ENCODE assay signal across 23 mouse cellular contexts in the genomic region with DNA sequence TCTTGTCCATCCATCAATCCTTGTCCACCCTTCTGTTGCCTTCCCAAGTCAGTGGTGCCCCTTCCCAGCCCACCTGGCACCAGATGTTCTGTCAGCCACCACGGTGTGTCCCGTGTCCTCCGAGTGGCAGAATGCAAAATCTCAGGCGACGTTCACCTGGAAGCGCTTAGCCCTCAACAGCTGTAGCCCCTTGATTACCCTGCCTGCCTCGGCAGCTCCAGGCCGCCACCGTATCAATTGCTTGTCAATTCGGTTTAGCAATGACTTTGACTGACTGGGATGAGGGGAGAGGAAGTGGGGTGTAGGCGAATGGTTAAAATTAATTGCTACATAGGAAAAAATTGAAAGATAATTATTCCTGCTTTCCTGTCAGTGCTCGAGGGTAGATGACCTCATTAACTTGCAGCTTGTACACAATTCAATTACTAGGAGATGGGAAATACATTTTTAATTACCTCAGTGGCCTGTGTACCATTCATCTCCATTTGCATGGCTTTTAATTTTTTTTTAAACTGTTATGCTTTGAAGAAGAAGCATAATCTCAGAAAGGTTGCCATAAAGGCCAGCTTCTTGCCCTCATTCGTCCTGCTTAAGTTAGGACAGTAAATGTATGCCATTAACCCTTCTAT.
A peak's percentile ranks its signal among the peaks of the same experiment; 100 is the strongest.
DNase-seq lines count a peak whose midpoint lies in the region; ATAC-seq and TF ChIP-seq lines count a peak whose summit lies in the region.
"Had no signal": no experiment of that assay in that cellular context is flagged by ENCODE, and none has a peak within 500 bp of the region (broad histone marks: within the 10 kb centered on the region; RNA-seq: fewer than 3 reads in every experiment).

No protein-coding gene starts in this region.

- H3K27me3 ChIP-seq in embryonic facial prominence, embryonic 10.5 days (replicated peaks; ENCODE audit: low read depth, poor library complexity, severe bottlenecking): peaks cover 15% of the 10 kb centered on the region
- no peaks in the 10 kb centered on the region for H3K27me3 ChIP-seq in hindbrain, embryonic 16.5 days (replicated peaks; ENCODE audit: control insufficient read depth, insufficient read depth, low read length)
- no peaks in the 10 kb centered on the region for H3K27me3 ChIP-seq in midbrain, postnatal 0 days (ENCODE audit: insufficient read depth, low read length)

- H3K36me3 ChIP-seq in embryonic facial prominence, embryonic 10.5 days (replicated peaks): no peaks in the 10 kb centered on the region
- no peaks in the 10 kb centered on the region for H3K36me3 ChIP-seq in hindbrain, embryonic 16.5 days (ENCODE audit: control insufficient read depth, insufficient read depth, low read length)
- H3K36me3 ChIP-seq in midbrain, postnatal 0 days (ENCODE audit: insufficient read depth, low read length): no peaks in the 10 kb centered on the region
- H3K36me3 ChIP-seq: forebrain, embryonic 12.5 days; heart, embryonic 12.5 days had no signal

- peak; percentile 62 for DNase-seq in brain, embryonic 14.5 days (ENCODE audit: low read depth)
- DNase-seq in embryonic facial prominence, embryonic 10.5 days (ENCODE audit: low spot score): peak; percentile 72
- DNase-seq in midbrain, postnatal 0 days (ENCODE audit: low spot score): peak; percentile 27
- DNase-seq in c-Kit-positive CD71-positive TER-119-positive erythroid progenitor cells, embryonic 14.5 days (ENCODE audit: low spot score): no peak
- DNase-seq in left cerebral cortex, adult 2 months (ENCODE audit: extremely low spot score in 1 of 2, low spot score in 2 of 2): no peak
- DNase-seq: adrenal gland, adult 2 months; cerebellum, adult 11 months; cerebellum, postnatal 25 days; gastrocnemius, postnatal 10 days; heart, adult 11 months; heart, postnatal 14 days; kidney, adult 2 months; kidney, postnatal 10 days; liver, postnatal 0 days; lung, postnatal 10 days; right cerebral cortex, postnatal 25 days; thymus, adult 2 months had no signal

- peaks cover 8% of the 10 kb centered on the region for H3K4me1 ChIP-seq in embryonic facial prominence, embryonic 10.5 days
- H3K4me1 ChIP-seq in hindbrain, embryonic 16.5 days (ENCODE audit: control insufficient read depth, insufficient read depth, low read depth, low read length): peaks cover 3% of the 10 kb centered on the region; the same call in 1 of the 2 replicates
- H3K4me1 ChIP-seq in midbrain, postnatal 0 days (ENCODE audit: insufficient read depth, low read length): no peaks in the 10 kb centered on the region
- H3K4me1 ChIP-seq: heart, embryonic 12.5 days had no signal

- no peak overlapping the region for H3K9ac ChIP-seq in hindbrain, embryonic 16.5 days (ENCODE audit: low read depth, low read length)
- H3K9ac ChIP-seq in midbrain, postnatal 0 days (replicated peaks; ENCODE audit: low read length, poor library complexity, severe bottlenecking): no peak overlapping the region
- H3K9ac ChIP-seq: forebrain, embryonic 12.5 days; heart, embryonic 12.5 days; liver, postnatal 0 days had no signal

- H3K4me3 ChIP-seq in embryonic facial prominence, embryonic 10.5 days: no peak overlapping the region
- H3K4me3 ChIP-seq in hindbrain, embryonic 16.5 days (ENCODE audit: low read length): no peak overlapping the region
- H3K4me3 ChIP-seq in midbrain, postnatal 0 days (ENCODE audit: low read depth, low read length): no peak overlapping the region
- H3K4me3 ChIP-seq in left cerebral cortex, adult 2 months: no peak overlapping the region
- H3K4me3 ChIP-seq: forebrain, embryonic 12.5 days; heart, embryonic 12.5 days; layer of hippocampus, adult 2 months had no signal

- TF ChIP-seq POLR2A in brain, embryonic 14.5 days (IDR thresholded peaks at IDR 0.05; ENCODE audit: borderline replicate concordance, extremely low read depth, insufficient read depth, insufficient read length, poor library complexity, severe bottlenecking): no peak

- intact Hi-C loops in left cerebral cortex, adult 2 months (cut with DNase I): no loop called here

- H3K4me2 ChIP-seq in hindbrain, embryonic 16.5 days (ENCODE audit: low read length): no peak overlapping the region
- no peak overlapping the region for H3K4me2 ChIP-seq in midbrain, postnatal 0 days (ENCODE audit: low read depth, low read length, poor library complexity, severe bottlenecking)
- H3K4me2 ChIP-seq: forebrain, embryonic 12.5 days; heart, embryonic 12.5 days had no signal

- H3K9me3 ChIP-seq in embryonic facial prominence, embryonic 10.5 days: no peaks in the 10 kb centered on the region
- no peaks in the 10 kb centered on the region for H3K9me3 ChIP-seq in hindbrain, embryonic 16.5 days (ENCODE audit: control insufficient read depth, low read length)
- no peaks in the 10 kb centered on the region for H3K9me3 ChIP-seq in midbrain, postnatal 0 days (ENCODE audit: low read length)
- H3K9me3 ChIP-seq: forebrain, embryonic 12.5 days; heart, embryonic 12.5 days had no signal

- no peak overlapping the region for H3K27ac ChIP-seq in embryonic facial prominence, embryonic 10.5 days (replicated peaks)
- H3K27ac ChIP-seq in hindbrain, embryonic 16.5 days (ENCODE audit: low read depth, low read length): no peak overlapping the region
- H3K27ac ChIP-seq in midbrain, postnatal 0 days (ENCODE audit: low read depth, low read length): no peak overlapping the region
- H3K27ac ChIP-seq in left cerebral cortex, adult 2 months: no peak overlapping the region
- H3K27ac ChIP-seq: forebrain, embryonic 12.5 days; layer of hippocampus, adult 2 months had no signal

- ATAC-seq in hindbrain, embryonic 16.5 days: peak; percentile 67
- ATAC-seq in midbrain, postnatal 0 days (ENCODE audit: low FRiP score): 0 out of 2 replicates have a peak, but pooled peaks have one; percentile 25
- no peak for ATAC-seq in megakaryocyte, adult 5-6 weeks (ENCODE audit: poor library complexity, severe bottlenecking)
- ATAC-seq: inflammation-experienced regulatory T-cells, adult 6 months; liver, postnatal 0 days had no signal

- 53% methylated on average over 13 of the region's 13 CpGs for WGBS in embryonic facial prominence, embryonic 10.5 days
- 38% methylated on average over 13 of the region's 13 CpGs for WGBS in hindbrain, embryonic 16.5 days
- 46% methylated on average over 13 of the region's 13 CpGs for WGBS in midbrain, postnatal 0 days

- no peak for TF ChIP-seq CTCF in brain, embryonic 14.5 days (IDR thresholded peaks at IDR 0.05; ENCODE audit: borderline replicate concordance, extremely low read depth, insufficient read depth, insufficient read length)
- no peak for TF ChIP-seq CTCF in midbrain, postnatal 0 days (IDR thresholded peaks at IDR 0.05)
- TF ChIP-seq CTCF in left cerebral cortex, adult 2 months (IDR thresholded peaks at IDR 0.05): no peak

Comparison
In these comparisons a context has a peak if more than half of its experiments do, and no peak if none do; other contexts are left out.
1. DNase-seq: peak in brain, embryonic 14.5 days (single experiment), embryonic facial prominence, embryonic 10.5 days (single experiment) and midbrain, postnatal 0 days (single experiment); none in c-Kit-positive CD71-positive TER-119-positive erythroid progenitor cells, embryonic 14.5 days (single experiment) and left cerebral cortex, adult 2 months (0 of 2).